Mouse (Mus musculus) fat pad, adult 2 months (tissue): ENCODE measurements around the gene Cdc20.

ENCODE experiments used
- DNase-seq: peaks from one replicate; pipeline ENCODE4 v3.0.0-alpha.2; 2011; ENCODE audit warnings: low read depth, low spot score; ENCODE audit errors: extremely low read depth

Cdc20 gene

GRCm38 (mm10) chr4:118436820-118437603 lies at the start of gene Cdc20:
Cdc20 (minus strand) TSS chr4:118437352.
- no peak for DNase-seq

- no peak for DNase-seq
Measured at GRCm38 (mm10) chr4:118476773-118477530, 39.8 kb upstream of the Cdc20 start.

GRCm38 (mm10) chr4:118472687-118473086 lies 35.5 kb upstream of the Cdc20 start:
- DNase-seq = no peak

- DNase-seq = no peak
Measured at GRCm38 (mm10) chr4:118471281-118471680, 34.1 kb upstream of the Cdc20 start.

- no peak for DNase-seq
Measured at GRCm38 (mm10) chr4:118465697-118466163, 28.6 kb upstream of the Cdc20 start.

GRCm38 (mm10) chr4:118464956-118465355 lies 27.8 kb upstream of the Cdc20 start:
- DNase-seq = no peak

GRCm38 (mm10) chr4:118457345-118457975 lies 20.3 kb upstream of the Cdc20 start, which contains the start of gene Mpl:
Mpl (minus strand) TSS chr4:118457513.
- no peak for DNase-seq

GRCm38 (mm10) chr4:118446415-118447153 lies 9.4 kb upstream of the Cdc20 start:
- DNase-seq = no peak

- no peak for DNase-seq
Measured at GRCm38 (mm10) chr4:118445781-118446414, 8.7 kb upstream of the Cdc20 start.

GRCm38 (mm10) chr4:118445088-118445487 lies 7.9 kb upstream of the Cdc20 start:
- no peak for DNase-seq

- DNase-seq = no peak
Measured at GRCm38 (mm10) chr4:118437829-118438253, 689 bp upstream of the Cdc20 start.

GRCm38 (mm10) chr4:118432332-118432731 lies 4.8 kb downstream of the Cdc20 start:
- no peak for DNase-seq

- no peak for DNase-seq
Measured at GRCm38 (mm10) chr4:118429215-118429895, 7.8 kb downstream of the Cdc20 start.

- no peak for DNase-seq
Measured at GRCm38 (mm10) chr4:118428531-118429214, 8.5 kb downstream of the Cdc20 start.

GRCm38 (mm10) chr4:118427768-118428451 lies 9.2 kb downstream of the Cdc20 start, which contains the start of gene Elovl1:
Elovl1 (plus strand) TSS chr4:118428093.
- DNase-seq = no peak

- DNase-seq = no peak
Measured at GRCm38 (mm10) chr4:118427415-118427767, 9.8 kb downstream of the Cdc20 start.

GRCm38 (mm10) chr4:118425374-118425773 lies 11.8 kb downstream of the Cdc20 start:
- DNase-seq = no peak

GRCm38 (mm10) chr4:118424541-118425160 lies 12.5 kb downstream of the Cdc20 start:
- DNase-seq = no peak
